In genomic region chr3:98381677-98382245, GRCm38 (mm10) we compare ENCODE assay signal across 8 mouse cellular contexts. TPM values are rescaled to one million over a fixed set of nuclear protein-coding genes. Genes with fewer than 3 reads are reported as not detected.
DNase-seq lines count a peak whose midpoint lies in the region; ATAC-seq and TF ChIP-seq lines count a peak whose summit lies in the region.

No protein-coding gene starts in this region.

- H3K27ac ChIP-seq in heart, embryonic 13.5 days (replicated peaks) = peak overlapping the region; percentile 82
- H3K27ac ChIP-seq in forebrain, embryonic 14.5 days (ENCODE audit: low read depth, low read length) = peak overlapping the region; percentile 83; the same call in 1 of the 2 replicates
- H3K27ac ChIP-seq in liver, postnatal 0 days (ENCODE audit: low read depth) = no peak overlapping the region

- H3K9me3 ChIP-seq in heart, embryonic 13.5 days = no peaks in the 10 kb centered on the region
- H3K9me3 ChIP-seq in forebrain, embryonic 14.5 days (replicated peaks; ENCODE audit: control insufficient read depth, low read length) = no peaks in the 10 kb centered on the region
- H3K9me3 ChIP-seq in liver, postnatal 0 days (ENCODE audit: low read length) = no peaks in the 10 kb centered on the region

- H3K4me1 ChIP-seq in heart, embryonic 13.5 days = peaks cover 32% of the 10 kb centered on the region
- peaks cover 12% of the 10 kb centered on the region; the same call in 1 of the 2 replicates for H3K4me1 ChIP-seq in forebrain, embryonic 14.5 days (ENCODE audit: control insufficient read depth, insufficient read depth, low read length)
- H3K4me1 ChIP-seq in liver, postnatal 0 days (ENCODE audit: insufficient read depth) = peaks cover 9% of the 10 kb centered on the region

- DNase-seq in heart, postnatal 25 days (ENCODE audit: low spot score) = no peak
- peak; percentile 46 for DNase-seq in NIH3T3 (ENCODE audit: low read depth)
- DNase-seq in forebrain, embryonic 14.5 days (ENCODE audit: low spot score) = peak; percentile 33
- no peak for DNase-seq in liver, postnatal 0 days
- no peak for DNase-seq in right cerebral cortex, postnatal 4 days
- DNase-seq in adrenal gland, postnatal 36 days = no peak
- no peak for DNase-seq in layer of hippocampus, adult 18-20 months (ENCODE audit: low spot score in 2 of 2)

- peak overlapping the region; percentile 89 for H3K9ac ChIP-seq in heart, embryonic 13.5 days
- peak overlapping the region; percentile 95 for H3K9ac ChIP-seq in forebrain, embryonic 14.5 days (ENCODE audit: low read length)
- H3K9ac ChIP-seq in liver, postnatal 0 days (replicated peaks) = peak overlapping the region; percentile 63

- TF ChIP-seq EP300 in liver, postnatal 0 days (IDR thresholded peaks at IDR 0.05; ENCODE audit: low read depth) = no peak

- peak overlapping the region; percentile 81 for H3K4me3 ChIP-seq in heart, embryonic 13.5 days
- H3K4me3 ChIP-seq in forebrain, embryonic 14.5 days (ENCODE audit: low read depth, low read length) = peak overlapping the region; percentile 84
- peak overlapping the region; percentile 56 for H3K4me3 ChIP-seq in liver, postnatal 0 days (ENCODE audit: low read depth, low read length)

- 6% methylated on average over 17 of the region's 17 CpGs for WGBS in heart, embryonic 13.5 days
- WGBS in forebrain, embryonic 14.5 days = 6% methylated on average over 17 of the region's 17 CpGs
- 10% methylated on average over 17 of the region's 17 CpGs for WGBS in liver, postnatal 0 days (ENCODE audit: insufficient replicate concordance)

- peak; percentile 49; the same call in 1 of the 2 replicates for TF ChIP-seq CTCF in liver, postnatal 0 days (IDR thresholded peaks at IDR 0.05; ENCODE audit: low read depth)

- H3K27me3 ChIP-seq in heart, embryonic 13.5 days (replicated peaks) = no peaks in the 10 kb centered on the region
- no peaks in the 10 kb centered on the region for H3K27me3 ChIP-seq in forebrain, embryonic 14.5 days (replicated peaks; ENCODE audit: control insufficient read depth, insufficient read depth, low read length)
- peaks cover 10% of the 10 kb centered on the region; the same call in 1 of the 2 replicates for H3K27me3 ChIP-seq in liver, postnatal 0 days (ENCODE audit: insufficient read depth, low read length)

- ATAC-seq in heart, embryonic 13.5 days (ENCODE audit: extremely low read depth, insufficient number of reproducible peaks, low FRiP score, low TSS enrichment) = no peak
- ATAC-seq in forebrain, embryonic 14.5 days = peak; percentile 27
- ATAC-seq in liver, postnatal 0 days = peak; percentile 24

- H3K36me3 ChIP-seq in heart, embryonic 13.5 days = no peaks in the 10 kb centered on the region
- no peaks in the 10 kb centered on the region for H3K36me3 ChIP-seq in forebrain, embryonic 14.5 days (ENCODE audit: control insufficient read depth, insufficient read depth, low read length)
- no peaks in the 10 kb centered on the region for H3K36me3 ChIP-seq in liver, postnatal 0 days (replicated peaks; ENCODE audit: insufficient read depth, low read length)

- intact Hi-C loops in heart, postnatal 25 days (cut with DNase I) = loop anchor here (5.0 kb wide), 1 partner anchor 36 kb away; no protein-coding TSS in a partner anchor

- H3K4me2 ChIP-seq in heart, embryonic 13.5 days = peak overlapping the region; percentile 98
- H3K4me2 ChIP-seq in forebrain, embryonic 14.5 days (ENCODE audit: low read length) = peak overlapping the region; percentile 87
- peak overlapping the region; percentile 76 for H3K4me2 ChIP-seq in liver, postnatal 0 days (ENCODE audit: low read depth, low read length)

RNA-seq across cellular contexts. Expression of gene Zfp697, which starts 0.5 kb away (rescaled TPM):
- 7.3 and 8.3 TPM in 2 replicates for polyA plus RNA-seq in heart, embryonic 13.5 days (2015; fragmentation: Nextera tagmentation; extraction: Ambion mirVana)
- total RNA-seq in heart, postnatal 25 days (2021) = 1 to 10 TPM; 5.6 to 6.8 TPM
- 16.0 and 17.3 TPM in 2 replicates for polyA plus RNA-seq in forebrain, embryonic 14.5 days (2014; fragmentation: Nextera tagmentation; extraction: Ambion mirVana)
- polyA plus RNA-seq in liver, postnatal 0 days (2015; fragmentation: Nextera tagmentation; extraction: Ambion mirVana) = 2.8 and 2.9 TPM in 2 replicates
- total RNA-seq in adrenal gland, postnatal 36 days (2021) = 1 to 10 TPM; 5.1 to 5.8 TPM
- total RNA-seq in layer of hippocampus, adult 18-20 months (2021) = 10 to 100 TPM; 25.8 to 27.0 TPM

RNA-seq across cellular contexts. Expression of gene Phgdh, which starts 42.0 kb away (rescaled TPM):
- 102 and 110 TPM in 2 replicates for polyA plus RNA-seq in heart, embryonic 13.5 days (2015; fragmentation: Nextera tagmentation; extraction: Ambion mirVana)
- total RNA-seq in heart, postnatal 25 days (2021) = 1 to 10 TPM; 2.2 to 3.1 TPM
- polyA plus RNA-seq in forebrain, embryonic 14.5 days (2014; fragmentation: Nextera tagmentation; extraction: Ambion mirVana) = 215 and 245 TPM in 2 replicates
- polyA plus RNA-seq in liver, postnatal 0 days (2015; fragmentation: Nextera tagmentation; extraction: Ambion mirVana) = 25.6 and 32.7 TPM in 2 replicates
- total RNA-seq in adrenal gland, postnatal 36 days (2021) = 10 to 100 TPM; 14.7 to 16.0 TPM
- total RNA-seq in layer of hippocampus, adult 18-20 months (2021) = 10 to 100 TPM; 65.4 to 68.8 TPM

Comparison
In these comparisons a context has a peak if more than half of its experiments do, and no peak if none do; other contexts are left out.
1. DNase-seq: peak in NIH3T3 (single experiment) and forebrain, embryonic 14.5 days (single experiment); none in heart, postnatal 25 days (single experiment), liver, postnatal 0 days (single experiment), right cerebral cortex, postnatal 4 days (single experiment), adrenal gland, postnatal 36 days (0 of 2) and layer of hippocampus, adult 18-20 months (0 of 2).
2. Peak in every context shown above with its lines, with median percentiles within 50 percentile points of each other: H3K4me2 ChIP-seq, H3K4me3 ChIP-seq and H3K9ac ChIP-seq.